Comparison of ENCODE assay signal across 9 mouse cellular contexts in genomic region chr17:36942791-36943471, GRCm38 (mm10). TPM values are rescaled to one million over a fixed set of nuclear protein-coding genes. Genes with fewer than 3 reads are reported as not detected.
A peak's percentile ranks its signal among the peaks of the same experiment; 100 is the strongest.
DNase-seq lines count a peak whose midpoint lies in the region; ATAC-seq and TF ChIP-seq lines count a peak whose summit lies in the region.
"Had no signal": no experiment of that assay in that cellular context is flagged by ENCODE, and none has a peak within 500 bp of the region (broad histone marks: within the 10 kb centered on the region; RNA-seq: fewer than 3 reads in every experiment).

TSS of gene Rnf39 (plus strand) at chr17:36942918.

- 3% methylated on average over 59 of the region's 59 CpGs for WGBS in forebrain, embryonic 11.5 days
- 2% methylated on average over 59 of the region's 59 CpGs for WGBS in intestine, embryonic 15.5 days

- H3K4me2 ChIP-seq in forebrain, embryonic 11.5 days (ENCODE audit: low read depth, low read length, severe bottlenecking) = peak within 1 kb of the TSS; percentile 55
- peak within 1 kb of the TSS; percentile 91 for H3K4me2 ChIP-seq in intestine, embryonic 15.5 days (replicated peaks)

- H3K4me1 ChIP-seq in ES-Bruce4 (ENCODE audit: control insufficient read depth, insufficient read depth, low read length) = peaks cover 2% of the 10 kb centered on the region
- peaks cover 10% of the 10 kb centered on the region; the same call in 1 of the 2 replicates for H3K4me1 ChIP-seq in forebrain, embryonic 11.5 days (replicated peaks; ENCODE audit: control insufficient read depth, insufficient read depth, low read length)
- peaks cover 25% of the 10 kb centered on the region for H3K4me1 ChIP-seq in intestine, embryonic 15.5 days (replicated peaks)

- no peak for DNase-seq in cerebellum, adult 9-10 months
- peak; percentile 59 for DNase-seq in forebrain, embryonic 11.5 days (ENCODE audit: low spot score)
- DNase-seq in lung, postnatal 14 days = peak; percentile 20
- DNase-seq in right cerebral cortex, postnatal 25 days = peak; percentile 53

- no peaks in the 10 kb centered on the region for H3K27me3 ChIP-seq in ES-Bruce4 (ENCODE audit: control insufficient read depth, insufficient read depth, low read length, poor library complexity, severe bottlenecking)
- H3K27me3 ChIP-seq in forebrain, embryonic 11.5 days (ENCODE audit: control insufficient read depth, insufficient read depth, low read length) = peaks cover 39% of the 10 kb centered on the region
- H3K27me3 ChIP-seq in intestine, embryonic 15.5 days (replicated peaks) = peaks cover 35% of the 10 kb centered on the region

- ATAC-seq in cerebellum, adult (ENCODE audit: insufficient number of reproducible peaks, low FRiP score, low TSS enrichment) = peak; percentile 26; the same call in 1 of the 2 replicates
- 0 out of 2 replicates have a peak, but pooled peaks have one; percentile 13 for ATAC-seq in forebrain, embryonic 11.5 days (replicated peaks; ENCODE audit: low FRiP score)
- peak; percentile 61 for ATAC-seq in intestine, embryonic 15.5 days
- ATAC-seq in monocyte, adult 5-6 weeks (replicated peaks; ENCODE audit: insufficient number of reproducible peaks, low FRiP score, low TSS enrichment, poor library complexity, severe bottlenecking) = no peak

- no peaks in the 10 kb centered on the region for H3K36me3 ChIP-seq in ES-Bruce4 (ENCODE audit: control insufficient read depth, insufficient read depth, low read length, poor library complexity, severe bottlenecking)
- no peaks in the 10 kb centered on the region for H3K36me3 ChIP-seq in forebrain, embryonic 11.5 days (ENCODE audit: control insufficient read depth, insufficient read depth, low read length)
- H3K36me3 ChIP-seq in intestine, embryonic 15.5 days = no peaks in the 10 kb centered on the region

- no peak for TF ChIP-seq POLR2A in ES-Bruce4 (IDR thresholded peaks at IDR 0.05; ENCODE audit: insufficient read depth, low read length)

- no peaks in the 10 kb centered on the region for H3K9me3 ChIP-seq in ES-Bruce4 (replicated peaks; ENCODE audit: control insufficient read depth, insufficient read depth, low read length, poor library complexity, severe bottlenecking)
- no peaks in the 10 kb centered on the region for H3K9me3 ChIP-seq in forebrain, embryonic 11.5 days (ENCODE audit: control insufficient read depth, low read length)
- H3K9me3 ChIP-seq in intestine, embryonic 15.5 days = no peaks in the 10 kb centered on the region

- H3K27ac ChIP-seq in ES-Bruce4 (ENCODE audit: insufficient read depth, low read length) = no peak within 1 kb of the TSS
- no peak within 1 kb of the TSS for H3K27ac ChIP-seq in forebrain, embryonic 11.5 days (ENCODE audit: low read depth, low read length)
- H3K27ac ChIP-seq in intestine, embryonic 15.5 days = no peak within 1 kb of the TSS

- TF ChIP-seq CTCF in ES-Bruce4 (IDR thresholded peaks at IDR 0.05; ENCODE audit: low read depth, low read length) = no peak

- H3K9ac ChIP-seq in ES-Bruce4 (ENCODE audit: low read depth, poor library complexity, severe bottlenecking) = peak within 1 kb of the TSS; percentile 60
- H3K9ac ChIP-seq in forebrain, embryonic 11.5 days (ENCODE audit: low read length) = peak within 1 kb of the TSS; percentile 28; the same call in 1 of the 2 replicates
- peak within 1 kb of the TSS; percentile 45 for H3K9ac ChIP-seq in intestine, embryonic 15.5 days

- no peak for TF ChIP-seq EP300 in ES-Bruce4 (IDR thresholded peaks at IDR 0.05; ENCODE audit: insufficient read depth, low read depth, low read length)

- peak within 1 kb of the TSS; percentile 45 for H3K4me3 ChIP-seq in ES-Bruce4 (ENCODE audit: low read depth, low read length)
- H3K4me3 ChIP-seq in forebrain, embryonic 11.5 days (ENCODE audit: low read depth, low read length) = peak within 1 kb of the TSS; percentile 27
- peak within 1 kb of the TSS; percentile 43 for H3K4me3 ChIP-seq in intestine, embryonic 15.5 days (replicated peaks)
- H3K4me3 ChIP-seq: erythroblast, embryonic 14.5 days had no signal

RNA-seq across cellular contexts. Expression of gene Rnf39, which starts in this region (rescaled TPM):
- 0.88 and 2.5 TPM in 2 replicates for polyA plus RNA-seq in ES-Bruce4 (2011; ENCODE audit: insufficient read depth, insufficient read length, low read depth, missing spikeins)
- polyA plus RNA-seq in forebrain, embryonic 11.5 days (2014; fragmentation: Nextera tagmentation; extraction: Ambion mirVana) = 0.33 and 0.44 TPM in 2 replicates
- 1.7 and 1.8 TPM in 2 replicates for polyA plus RNA-seq in intestine, embryonic 15.5 days (2015; fragmentation: Nextera tagmentation; extraction: Ambion mirVana)
- 2.6 TPM in 1 of 3 replicates, not detected in the others for total RNA-seq in monocyte, adult 5-6 weeks (2017)
- polyA plus RNA-seq: erythroblast, embryonic 14.5 days had no signal

Comparison
In these comparisons a context has a peak if more than half of its experiments do, and no peak if none do; other contexts are left out.
1. Peak in DNase-seq, ATAC-seq, H3K4me3 ChIP-seq, H3K9ac ChIP-seq and H3K4me2 ChIP-seq in forebrain, embryonic 11.5 days; RNA of the gene not detected or under 1 TPM.